Mouse (Mus musculus) limb, embryonic 13.5 days (tissue): ENCODE data around the gene Dpy19l2. TPM values are rescaled to one million over a fixed set of nuclear protein-coding genes. Genes with fewer than 3 reads are reported as not detected.
A peak's percentile ranks its signal among the peaks of the same experiment; 100 is the strongest.
"Not testable (repeated sequence)": the region's sequence is repeated elsewhere in the genome, so short reads cannot be mapped to it uniquely, and the experiment has no call there.

Experiments used
- ATAC-seq: fragments of 200-750 bp; cut with Nextera tagmentation; 2 replicates; pipeline ENCODE4 v1.8.0; 2017; ENCODE audit warnings: low read depth, moderate number of reproducible peaks, moderate TSS enrichment; ENCODE audit not compliant: low FRiP score
- H3K27ac ChIP-seq: fragments of 300-500 bp; sonication (generic); 2 replicates; pipeline ENCODE4 v1.5.1; 2015; ENCODE audit warnings: inconsistent platforms, mild to moderate bottlenecking, moderate library complexity
- H3K27me3 ChIP-seq: fragments of 300-500 bp; sonication (generic); 2 replicates; pipeline ENCODE4 v1.6.1; 2015; ENCODE audit warnings: mild to moderate bottlenecking, inconsistent platforms
- H3K36me3 ChIP-seq: fragments of 300-500 bp; sonication (generic); 2 replicates; pipeline ENCODE4 v1.6.1; 2015; ENCODE audit warnings: inconsistent platforms, mild to moderate bottlenecking, moderate library complexity
- H3K4me1 ChIP-seq: fragments of 300-500 bp; sonication (generic); 2 replicates; pipeline ENCODE4 v1.6.1; 2015; ENCODE audit warnings: inconsistent platforms
- H3K4me2 ChIP-seq: fragments of 300-500 bp; sonication (generic); replicated peaks from 2 replicates; pipeline ENCODE4 v1.6.1; 2015; ENCODE audit warnings: inconsistent platforms, mild to moderate bottlenecking, moderate library complexity
- H3K4me3 ChIP-seq: fragments of 300-500 bp; sonication (generic); 2 replicates; pipeline ENCODE4 v1.5.1; 2015; ENCODE audit warnings: moderate library complexity, mild to moderate bottlenecking, inconsistent platforms
- H3K9ac ChIP-seq: fragments of 300-500 bp; sonication (generic); 2 replicates; pipeline ENCODE4 v1.6.1; 2015; ENCODE audit warnings: mild to moderate bottlenecking, inconsistent platforms
- H3K9me3 ChIP-seq: fragments of 300-500 bp; sonication (generic); 2 replicates; pipeline ENCODE4 v1.6.1; 2016; ENCODE audit warnings: inconsistent platforms
- WGBS: fragments of 180-500 bp; shearing (Covaris S2); methylation state at CpG from one replicate; pipeline ENCODE4 v1.1.7; 2015; 5-methylcytosine and 5-hydroxymethylcytosine counted together
- polyA plus RNA-seq: library from polyadenylated mRNA; unstranded; fragments of >200 nt; fragmentation: Nextera tagmentation; extraction: Ambion mirVana; gene quantifications from 2 replicates; pipeline ENCODE4 v1.2.1, GENCODE M21; 2015

Dpy19l2 gene
- polyA plus RNA-seq, result 0.29 and 0.32 TPM in 2 replicates

- H3K4me3 ChIP-seq, result peak within 1 kb of the TSS; percentile 49
- H3K36me3 ChIP-seq, result no peaks in the 10 kb centered on the region
- peaks cover 4% of the 10 kb centered on the region; the same call in 1 of the 2 replicates for H3K9me3 ChIP-seq
- peaks cover 31% of the 10 kb centered on the region for H3K27me3 ChIP-seq
- H3K4me2 ChIP-seq, result peak within 1 kb of the TSS; percentile 89
- H3K9ac ChIP-seq, result peak within 1 kb of the TSS; percentile 61
- no peak within 1 kb of the TSS for H3K27ac ChIP-seq
- peak; percentile 72 for ATAC-seq
- under 1% methylated on average over 45 of the region's 45 CpGs for WGBS
- H3K4me1 ChIP-seq, result peaks cover 4% of the 10 kb centered on the region; the same call in 1 of the 2 replicates
These were observed at the start of gene Dpy19l2 for GRCm38 (mm10) chr9:24695700-24696404. Gene Dpy19l2, minus strand, starts transcription at chr9:24696293.

GRCm38 (mm10) chr9:24744958-24745357 is 48.9 kb upstream of the Dpy19l2 start:
- WGBS, result 85% methylated on average over 5 of the region's 5 CpGs

GRCm38 (mm10) chr9:24701246-24701645 is 5.2 kb upstream of the Dpy19l2 start:
- H3K4me3 ChIP-seq, result no peak overlapping the region
- H3K9me3 ChIP-seq, result peaks cover 4% of the 10 kb centered on the region; the same call in 1 of the 2 replicates
- no peak overlapping the region for H3K9ac ChIP-seq
- no peak overlapping the region for H3K4me2 ChIP-seq
- H3K4me1 ChIP-seq, result no peaks in the 10 kb centered on the region
- H3K27ac ChIP-seq, result no peak overlapping the region
- H3K27me3 ChIP-seq, result peaks cover 12% of the 10 kb centered on the region
- ATAC-seq, result no peak
- no peaks in the 10 kb centered on the region for H3K36me3 ChIP-seq

More at GRCm38 (mm10) chr9:24744958-24745357, 48.9 kb upstream of the Dpy19l2 start:
- H3K4me2 ChIP-seq, result no peak overlapping the region
- no peak overlapping the region for H3K9ac ChIP-seq
- H3K9me3 ChIP-seq, result no peaks in the 10 kb centered on the region
- H3K4me3 ChIP-seq, result no peak overlapping the region
- no peaks in the 10 kb centered on the region for H3K36me3 ChIP-seq
- H3K27me3 ChIP-seq, result no peaks in the 10 kb centered on the region
- H3K27ac ChIP-seq, result no peak overlapping the region
- no peak for ATAC-seq
- H3K4me1 ChIP-seq, result no peaks in the 10 kb centered on the region

- ATAC-seq, result no peak
- no peaks in the 10 kb centered on the region for H3K36me3 ChIP-seq
- 21% methylated on average over 9 of the region's 9 CpGs for WGBS
- peaks cover 31% of the 10 kb centered on the region for H3K27me3 ChIP-seq
- peak overlapping the region; percentile 89 for H3K4me2 ChIP-seq
- H3K4me3 ChIP-seq, result peak overlapping the region; percentile 49
- peaks cover 4% of the 10 kb centered on the region; the same call in 1 of the 2 replicates for H3K4me1 ChIP-seq
- no peak overlapping the region for H3K27ac ChIP-seq
- peak overlapping the region; percentile 61 for H3K9ac ChIP-seq
- peaks cover 4% of the 10 kb centered on the region; the same call in 1 of the 2 replicates for H3K9me3 ChIP-seq
These were observed 299 bp upstream of the Dpy19l2 start for GRCm38 (mm10) chr9:24696405-24696778.

- not testable (repeated sequence) for H3K4me3 ChIP-seq, H3K4me2 ChIP-seq, H3K27me3 ChIP-seq, H3K9me3 ChIP-seq, H3K27ac ChIP-seq, H3K36me3 ChIP-seq, H3K4me1 ChIP-seq, ATAC-seq, H3K9ac ChIP-seq
- WGBS, result 86% methylated on average over 2 of the region's 2 CpGs
These were observed 58.8 kb downstream of the Dpy19l2 start for GRCm38 (mm10) chr9:24637341-24637740.

- ATAC-seq, result no peak
- no peak within 1 kb of the TSS for H3K27ac ChIP-seq
- no peaks in the 10 kb centered on the region for H3K36me3 ChIP-seq
- no peaks in the 10 kb centered on the region for H3K4me1 ChIP-seq
- no peaks in the 10 kb centered on the region for H3K9me3 ChIP-seq
- no peak within 1 kb of the TSS for H3K9ac ChIP-seq
- no peaks in the 10 kb centered on the region for H3K27me3 ChIP-seq
- no peak within 1 kb of the TSS for H3K4me3 ChIP-seq
- WGBS, result 93% methylated on average over 5 of the region's 5 CpGs
- no peak within 1 kb of the TSS for H3K4me2 ChIP-seq
These were observed 71.2 kb downstream of the Dpy19l2 start, which contains the start of gene Cypt4 for GRCm38 (mm10) chr9:24624896-24625295. Gene Cypt4, plus strand, starts transcription at chr9:24625196.

- Histone ChIP-seq H3K36me3 (no peaks in the 10 kb centered on the region), H3K9me3 (no peaks in the 10 kb centered on the region), H3K27me3 (no peaks in the 10 kb centered on the region), H3K9ac (no peak overlapping the region), H3K4me3 (no peak overlapping the region), H3K27ac (no peak overlapping the region), H3K4me2 (no peak overlapping the region), H3K4me1 (no peaks in the 10 kb centered on the region)
- WGBS, result 51% methylated on average over 2 of the region's 2 CpGs
- ATAC-seq, result no peak
These were observed 157.9 kb downstream of the Dpy19l2 start for GRCm38 (mm10) chr9:24538159-24538558.

GRCm38 (mm10) chr9:24516575-24517139 is 179.4 kb downstream of the Dpy19l2 start:
- Histone ChIP-seq H3K27ac (no peak overlapping the region), H3K4me1 (peaks cover 7% of the 10 kb centered on the region), H3K4me3 (no peak overlapping the region), H3K9me3 (no peaks in the 10 kb centered on the region), H3K36me3 (no peaks in the 10 kb centered on the region), H3K27me3 (no peaks in the 10 kb centered on the region), H3K4me2 (no peak overlapping the region), H3K9ac (no peak overlapping the region)
- no peak; the same call in 1 of the 2 replicates for ATAC-seq
- 62% methylated on average over 10 of the region's 10 CpGs for WGBS

GRCm38 (mm10) chr9:24514078-24514469 is 182.0 kb downstream of the Dpy19l2 start:
- no peaks in the 10 kb centered on the region for H3K27me3 ChIP-seq
- WGBS, result 67% methylated on average over 5 of the region's 5 CpGs
- no peak overlapping the region for H3K27ac ChIP-seq
- peaks cover 7% of the 10 kb centered on the region for H3K4me1 ChIP-seq
- H3K9ac ChIP-seq, result no peak overlapping the region
- ATAC-seq, result no peak
- no peak overlapping the region for H3K4me2 ChIP-seq
- no peak overlapping the region for H3K4me3 ChIP-seq
- no peaks in the 10 kb centered on the region for H3K36me3 ChIP-seq
- no peaks in the 10 kb centered on the region for H3K9me3 ChIP-seq

- WGBS, result 61% methylated on average over 9 of the region's 9 CpGs
- H3K9ac ChIP-seq, result no peak overlapping the region
- H3K4me3 ChIP-seq, result no peak overlapping the region
- no peak overlapping the region for H3K27ac ChIP-seq
- no peaks in the 10 kb centered on the region for H3K36me3 ChIP-seq
- no peaks in the 10 kb centered on the region for H3K9me3 ChIP-seq
- H3K4me1 ChIP-seq, result peaks cover 7% of the 10 kb centered on the region
- no peak overlapping the region for H3K4me2 ChIP-seq
- H3K27me3 ChIP-seq, result no peaks in the 10 kb centered on the region
- ATAC-seq, result no peak
These were observed 182.6 kb downstream of the Dpy19l2 start for GRCm38 (mm10) chr9:24513290-24514077.

GRCm38 (mm10) chr9:24512121-24512539 is 184.0 kb downstream of the Dpy19l2 start:
- Histone ChIP-seq H3K4me1 (peaks cover 7% of the 10 kb centered on the region), H3K9me3 (no peaks in the 10 kb centered on the region), H3K9ac (no peak overlapping the region), H3K36me3 (no peaks in the 10 kb centered on the region), H3K4me3 (no peak overlapping the region), H3K27me3 (no peaks in the 10 kb centered on the region), H3K4me2 (no peak overlapping the region), H3K27ac (no peak overlapping the region)
- 93% methylated on average over 5 of the region's 5 CpGs for WGBS
- no peak for ATAC-seq
